Mouse (Mus musculus): ENCODE results near the gene Robo2.
A peak's percentile ranks its signal among the peaks of the same experiment; 100 is the strongest.

The Robo2 gene

DNA sequence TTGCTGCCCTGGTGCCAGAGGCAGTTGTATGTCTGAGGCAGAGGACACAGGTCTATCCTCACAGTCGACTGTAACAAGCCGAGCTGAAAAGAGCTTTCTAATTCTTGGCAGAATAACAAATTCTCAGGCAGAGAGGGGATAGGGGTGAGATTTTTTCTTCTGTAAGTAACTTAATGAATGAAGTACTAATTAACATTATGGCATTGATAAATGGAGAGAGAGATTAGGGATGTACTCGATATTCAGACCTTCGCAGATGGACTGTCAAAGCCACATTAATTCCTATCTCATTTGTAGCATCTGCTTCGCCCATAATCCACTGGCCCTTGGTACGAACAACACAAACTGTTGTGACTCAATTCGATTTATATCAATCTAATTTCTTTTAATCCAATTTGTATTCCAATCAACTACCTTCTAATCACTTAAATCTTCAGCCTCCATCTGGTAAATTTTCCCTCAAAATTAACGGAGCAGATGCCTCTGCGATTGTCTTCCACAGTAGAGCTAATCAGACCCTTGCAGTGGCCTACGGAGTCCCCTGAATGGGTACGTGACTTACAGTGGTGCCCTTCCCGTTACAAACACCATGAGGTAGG, 36.2 kb downstream of the Robo2 start:
- TF ChIP-seq POU5F1 (IDR thresholded peaks at IDR 0.05; ENCODE audit: borderline replicate concordance, low read length): no peak
- TF ChIP-seq NANOG (IDR thresholded peaks at IDR 0.05; ENCODE audit: borderline replicate concordance, low read length): peak; percentile 40; the same call in 1 of the 2 replicates
- H3K27me3 ChIP-seq (ENCODE audit: insufficient read depth, low read length): no peaks in the 10 kb centered on the region

DNA sequence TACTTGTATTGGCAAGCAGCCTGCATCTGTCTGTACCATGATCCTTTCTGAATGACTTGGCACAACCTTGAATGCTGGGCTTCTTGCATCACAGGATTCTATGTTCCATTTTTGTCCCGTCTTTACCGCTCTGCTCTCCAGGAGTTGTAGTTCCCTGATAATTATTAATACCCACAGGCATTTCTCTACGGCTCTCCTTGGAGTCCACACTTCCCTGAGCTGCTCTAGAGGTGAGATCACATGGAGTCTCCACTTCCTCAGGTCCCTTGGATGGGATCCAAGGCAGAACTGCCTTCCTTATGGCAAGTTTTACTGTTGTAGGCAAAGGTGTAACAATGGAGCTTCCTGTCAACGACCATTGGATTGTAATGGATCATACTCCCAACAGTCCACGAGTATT, 37.1 kb downstream of the Robo2 start:
- H3K4me3 ChIP-seq (replicated peaks; ENCODE audit: low read length): no peak overlapping the region
- peaks cover 7% of the 10 kb centered on the region; the same call in 1 of the 2 replicates for H3K4me1 ChIP-seq (replicated peaks; ENCODE audit: low read depth, low read length)
- no peaks in the 10 kb centered on the region for H3K9me3 ChIP-seq (ENCODE audit: low read length)
- TF ChIP-seq CTCF (conservative IDR thresholded peaks at IDR 0.05; ENCODE audit: low read length) (no peak), POU5F1 (IDR thresholded peaks at IDR 0.05; ENCODE audit: borderline replicate concordance, low read length) (no peak), NANOG (IDR thresholded peaks at IDR 0.05; ENCODE audit: borderline replicate concordance, low read length) (no peak)
- H3K27me3 ChIP-seq (ENCODE audit: insufficient read depth, low read length): no peaks in the 10 kb centered on the region
- no peaks in the 10 kb centered on the region for H3K36me3 ChIP-seq (ENCODE audit: insufficient read depth, low read length)

More for the DNA sequence above, 36.2 kb downstream of the Robo2 start:
- Histone ChIP-seq H3K36me3 (ENCODE audit: insufficient read depth, low read length) (no peaks in the 10 kb centered on the region), H3K9me3 (ENCODE audit: low read length) (no peaks in the 10 kb centered on the region), H3K4me3 (replicated peaks; ENCODE audit: low read length) (no peak overlapping the region), H3K4me1 (replicated peaks; ENCODE audit: low read depth, low read length) (peaks cover 7% of the 10 kb centered on the region; the same call in 1 of the 2 replicates)

DNA sequence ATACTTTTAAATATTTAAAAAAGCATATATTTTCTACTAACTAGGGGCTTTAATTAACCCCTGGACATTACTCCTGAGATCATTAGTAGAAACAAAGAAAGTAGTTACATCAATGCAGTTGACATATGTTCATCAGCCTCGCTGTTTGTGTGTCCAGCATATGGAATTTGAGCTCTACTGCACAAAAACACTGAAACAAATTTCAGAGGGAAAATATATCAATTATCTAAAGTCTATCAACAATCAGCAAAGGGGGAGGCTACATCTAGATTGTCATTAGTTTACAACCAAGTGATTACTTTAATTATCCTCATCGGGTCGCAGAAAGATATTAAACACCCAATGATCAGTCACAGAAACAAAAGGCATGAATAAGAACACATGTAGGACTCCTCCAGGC, 38.2 kb downstream of the Robo2 start:
- peaks cover 7% of the 10 kb centered on the region; the same call in 1 of the 2 replicates for H3K4me1 ChIP-seq (replicated peaks; ENCODE audit: low read depth, low read length)
- H3K27me3 ChIP-seq (ENCODE audit: insufficient read depth, low read length): no peaks in the 10 kb centered on the region
- H3K4me3 ChIP-seq (replicated peaks; ENCODE audit: low read length): no peak overlapping the region
- H3K9me3 ChIP-seq (ENCODE audit: low read length): no peaks in the 10 kb centered on the region
- no peaks in the 10 kb centered on the region for H3K36me3 ChIP-seq (ENCODE audit: insufficient read depth, low read length)
- TF ChIP-seq CTCF (conservative IDR thresholded peaks at IDR 0.05; ENCODE audit: low read length): no peak
- no peak for TF ChIP-seq POU5F1 (IDR thresholded peaks at IDR 0.05; ENCODE audit: borderline replicate concordance, low read length)
- no peak for TF ChIP-seq NANOG (IDR thresholded peaks at IDR 0.05; ENCODE audit: borderline replicate concordance, low read length)

- H3K4me3 ChIP-seq (replicated peaks; ENCODE audit: low read length): no peak overlapping the region
- TF ChIP-seq NANOG (IDR thresholded peaks at IDR 0.05; ENCODE audit: borderline replicate concordance, low read length) (no peak), POU5F1 (IDR thresholded peaks at IDR 0.05; ENCODE audit: borderline replicate concordance, low read length) (no peak), CTCF (conservative IDR thresholded peaks at IDR 0.05; ENCODE audit: low read length) (no peak)
- no peaks in the 10 kb centered on the region for H3K27me3 ChIP-seq (ENCODE audit: insufficient read depth, low read length)
- no peaks in the 10 kb centered on the region for H3K9me3 ChIP-seq (ENCODE audit: low read length)
- no peaks in the 10 kb centered on the region for H3K36me3 ChIP-seq (ENCODE audit: insufficient read depth, low read length)
- peaks cover 7% of the 10 kb centered on the region; the same call in 1 of the 2 replicates for H3K4me1 ChIP-seq (replicated peaks; ENCODE audit: low read depth, low read length)
These were observed 38.7 kb downstream of the Robo2 start for GRCm38 (mm10) chr16:74372876-74373275.

GRCm38 (mm10) chr16:74348437-74348836, 63.2 kb downstream of the Robo2 start:
- Histone ChIP-seq H3K27me3 (ENCODE audit: insufficient read depth, low read length) (no peaks in the 10 kb centered on the region), H3K4me1 (replicated peaks; ENCODE audit: low read depth, low read length) (no peaks in the 10 kb centered on the region), H3K36me3 (ENCODE audit: insufficient read depth, low read length) (no peaks in the 10 kb centered on the region), H3K4me3 (replicated peaks; ENCODE audit: low read length) (no peak overlapping the region), H3K9me3 (ENCODE audit: low read length) (no peaks in the 10 kb centered on the region)
- TF ChIP-seq POU5F1 (IDR thresholded peaks at IDR 0.05; ENCODE audit: borderline replicate concordance, low read length): no peak
- TF ChIP-seq NANOG (IDR thresholded peaks at IDR 0.05; ENCODE audit: borderline replicate concordance, low read length): no peak
- TF ChIP-seq CTCF (conservative IDR thresholded peaks at IDR 0.05; ENCODE audit: low read length): no peak

- Histone ChIP-seq H3K9me3 (ENCODE audit: low read length) (no peaks in the 10 kb centered on the region), H3K4me1 (replicated peaks; ENCODE audit: low read depth, low read length) (no peaks in the 10 kb centered on the region), H3K36me3 (ENCODE audit: insufficient read depth, low read length) (no peaks in the 10 kb centered on the region), H3K27me3 (ENCODE audit: insufficient read depth, low read length) (no peaks in the 10 kb centered on the region), H3K4me3 (replicated peaks; ENCODE audit: low read length) (no peak overlapping the region)
- TF ChIP-seq POU5F1 (IDR thresholded peaks at IDR 0.05; ENCODE audit: borderline replicate concordance, low read length) (no peak), CTCF (conservative IDR thresholded peaks at IDR 0.05; ENCODE audit: low read length) (no peak), NANOG (IDR thresholded peaks at IDR 0.05; ENCODE audit: borderline replicate concordance, low read length) (no peak)
These were observed 72.5 kb downstream of the Robo2 start for GRCm38 (mm10) chr16:74338969-74339630.

GRCm38 (mm10) chr16:74321666-74322371, 89.8 kb downstream of the Robo2 start:
- TF ChIP-seq CTCF (conservative IDR thresholded peaks at IDR 0.05; ENCODE audit: low read length): no peak
- TF ChIP-seq POU5F1 (IDR thresholded peaks at IDR 0.05; ENCODE audit: borderline replicate concordance, low read length): no peak
- TF ChIP-seq NANOG (IDR thresholded peaks at IDR 0.05; ENCODE audit: borderline replicate concordance, low read length): no peak
- no peaks in the 10 kb centered on the region for H3K9me3 ChIP-seq (ENCODE audit: low read length)
- H3K27me3 ChIP-seq (ENCODE audit: insufficient read depth, low read length): no peaks in the 10 kb centered on the region
- no peak overlapping the region for H3K4me3 ChIP-seq (replicated peaks; ENCODE audit: low read length)
- no peaks in the 10 kb centered on the region for H3K36me3 ChIP-seq (ENCODE audit: insufficient read depth, low read length)
- H3K4me1 ChIP-seq (replicated peaks; ENCODE audit: low read depth, low read length): no peaks in the 10 kb centered on the region

DNA sequence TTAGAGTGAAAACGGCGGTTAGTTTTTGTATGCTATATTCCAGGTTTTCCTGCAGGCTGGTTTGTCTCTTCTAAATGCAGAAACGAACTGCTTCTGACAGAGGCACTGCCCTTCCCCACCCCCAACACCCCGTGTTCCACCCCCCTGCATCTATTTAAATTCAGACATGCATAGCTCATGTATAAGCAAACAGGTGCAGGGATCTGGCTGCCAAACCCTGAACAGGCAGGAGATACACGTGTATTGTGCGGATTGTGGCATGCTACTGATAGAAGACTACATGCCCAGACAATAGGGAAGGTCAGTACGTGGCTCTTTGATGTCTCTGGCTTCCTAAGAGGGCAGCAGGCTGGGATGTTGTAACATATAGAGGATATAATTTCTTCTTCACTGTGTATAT, 95.5 kb downstream of the Robo2 start:
- Histone ChIP-seq H3K27me3 (ENCODE audit: insufficient read depth, low read length) (no peaks in the 10 kb centered on the region), H3K9me3 (ENCODE audit: low read length) (no peaks in the 10 kb centered on the region), H3K4me3 (replicated peaks; ENCODE audit: low read length) (no peak overlapping the region), H3K36me3 (ENCODE audit: insufficient read depth, low read length) (no peaks in the 10 kb centered on the region), H3K4me1 (replicated peaks; ENCODE audit: low read depth, low read length) (no peaks in the 10 kb centered on the region)
- TF ChIP-seq CTCF (conservative IDR thresholded peaks at IDR 0.05; ENCODE audit: low read length): no peak
- TF ChIP-seq POU5F1 (IDR thresholded peaks at IDR 0.05; ENCODE audit: borderline replicate concordance, low read length): no peak
- no peak for TF ChIP-seq NANOG (IDR thresholded peaks at IDR 0.05; ENCODE audit: borderline replicate concordance, low read length)

All from E14TG2a.4 (cell line).